25 mouse cellular contexts compared by ENCODE assay signal in genomic region chr4:47493456-47493855, GRCm38 (mm10).
"Had no signal": no experiment of that assay in that cellular context is flagged by ENCODE, and none has a peak within 500 bp of the region (broad histone marks: within the 10 kb centered on the region; RNA-seq: fewer than 3 reads in every experiment).

No protein-coding gene starts in this region.

- H3K36me3 ChIP-seq: limb, embryonic 10.5 days; limb, embryonic 12.5 days; limb, embryonic 13.5 days; limb, embryonic 15.5 days; liver, embryonic 12.5 days; liver, embryonic 13.5 days; liver, embryonic 15.5 days; lung, embryonic 15.5 days; midbrain, embryonic 12.5 days; midbrain, embryonic 15.5 days had no signal

- H3K9ac ChIP-seq: limb, embryonic 12.5 days; limb, embryonic 13.5 days; limb, embryonic 15.5 days; liver, embryonic 12.5 days; liver, embryonic 13.5 days; liver, embryonic 14.5 days; liver, embryonic 15.5 days; liver, postnatal 0 days; lung, embryonic 14.5 days; lung, embryonic 15.5 days; midbrain, embryonic 12.5 days; midbrain, embryonic 15.5 days had no signal

- H3K27ac ChIP-seq: left cerebral cortex, adult 2 months; limb, embryonic 10.5 days; limb, embryonic 12.5 days; limb, embryonic 13.5 days; limb, embryonic 15.5 days; liver, embryonic 12.5 days; liver, embryonic 13.5 days; liver, embryonic 14.5 days; liver, embryonic 15.5 days; lung, embryonic 15.5 days; macrophage; midbrain, embryonic 12.5 days; midbrain, embryonic 15.5 days had no signal

- H3K4me1 ChIP-seq: liver, embryonic 12.5 days; liver, embryonic 13.5 days; liver, embryonic 15.5 days; lung, embryonic 15.5 days had no signal

- ATAC-seq: liver, embryonic 12.5 days; liver, postnatal 0 days had no signal

- H3K27me3 ChIP-seq: liver, embryonic 12.5 days; liver, embryonic 13.5 days; liver, embryonic 15.5 days; lung, embryonic 15.5 days; midbrain, embryonic 12.5 days had no signal

- DNase-seq: left cerebral cortex, postnatal 4 days; liver; liver, embryonic 13.5 days; liver, postnatal 0 days; lung, embryonic 14.5 days; lung, postnatal 10 days; lung, postnatal 14 days; lung, postnatal 4 days; midbrain, embryonic 14.5 days had no signal

- H3K4me2 ChIP-seq: limb, embryonic 12.5 days; limb, embryonic 13.5 days; limb, embryonic 15.5 days; liver, embryonic 11.5 days; liver, embryonic 12.5 days; liver, embryonic 13.5 days; liver, embryonic 15.5 days; lung, embryonic 14.5 days; lung, embryonic 15.5 days; midbrain, embryonic 11.5 days; midbrain, embryonic 12.5 days; midbrain, embryonic 15.5 days had no signal

- H3K9me3 ChIP-seq: limb, embryonic 10.5 days; limb, embryonic 12.5 days; limb, embryonic 13.5 days; limb, embryonic 15.5 days; liver, embryonic 12.5 days; liver, embryonic 13.5 days; liver, embryonic 15.5 days; lung, embryonic 15.5 days; megakaryocyte, embryonic 14.5 days; midbrain, embryonic 12.5 days; midbrain, embryonic 15.5 days had no signal

- H3K4me3 ChIP-seq: left cerebral cortex, adult 2 months; limb, embryonic 10.5 days; limb, embryonic 12.5 days; limb, embryonic 13.5 days; limb, embryonic 15.5 days; liver, embryonic 12.5 days; liver, embryonic 13.5 days; liver, embryonic 15.5 days; lung, embryonic 15.5 days; megakaryocyte, embryonic 14.5 days; midbrain, embryonic 12.5 days; midbrain, embryonic 15.5 days; myocyte had no signal
